Mouse (Mus musculus): ENCODE measurements around the gene Pvr. TPM values are rescaled to one million over a fixed set of nuclear protein-coding genes. Genes with fewer than 3 reads are reported as not detected.

Pvr gene
- total RNA-seq, 4 experiments from 2014 or later, result 7.0 to 12.4 (median 10.5) TPM

DNA sequence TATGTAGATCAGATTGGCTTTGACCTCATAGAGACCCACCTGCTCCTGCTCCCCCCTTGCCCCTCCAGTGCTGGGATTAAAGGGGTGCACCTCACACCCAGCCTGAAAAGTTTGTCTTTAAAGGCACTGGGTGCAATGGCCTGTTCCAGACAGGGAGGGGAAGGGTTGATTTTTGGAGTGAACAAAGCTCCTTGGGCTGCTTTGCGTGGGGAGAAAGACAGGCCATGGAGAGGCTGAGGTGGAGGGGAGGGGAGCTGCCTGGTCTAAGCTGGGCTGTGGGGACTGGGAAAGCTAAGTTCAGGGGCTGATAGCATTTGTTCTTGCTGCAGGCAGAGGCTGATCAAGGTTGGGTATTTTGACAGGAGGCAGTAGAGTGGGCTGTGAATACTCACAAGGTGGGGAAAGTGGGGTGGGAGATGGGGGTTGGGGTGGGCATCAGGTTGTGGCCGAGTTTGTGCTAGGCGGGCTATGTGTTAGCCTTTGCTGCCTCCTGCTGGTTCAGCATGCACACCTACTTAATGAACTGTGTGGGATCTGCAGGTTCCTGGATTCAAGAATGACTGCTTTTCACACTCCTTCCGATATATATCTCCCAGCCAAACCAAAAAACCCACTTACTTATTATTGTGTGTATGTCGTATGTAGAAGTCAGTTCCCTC, 48.9 kb downstream of the Pvr start:
- DNase-seq (ENCODE audit: low spot score in 2 of 2), result no peak

DNA sequence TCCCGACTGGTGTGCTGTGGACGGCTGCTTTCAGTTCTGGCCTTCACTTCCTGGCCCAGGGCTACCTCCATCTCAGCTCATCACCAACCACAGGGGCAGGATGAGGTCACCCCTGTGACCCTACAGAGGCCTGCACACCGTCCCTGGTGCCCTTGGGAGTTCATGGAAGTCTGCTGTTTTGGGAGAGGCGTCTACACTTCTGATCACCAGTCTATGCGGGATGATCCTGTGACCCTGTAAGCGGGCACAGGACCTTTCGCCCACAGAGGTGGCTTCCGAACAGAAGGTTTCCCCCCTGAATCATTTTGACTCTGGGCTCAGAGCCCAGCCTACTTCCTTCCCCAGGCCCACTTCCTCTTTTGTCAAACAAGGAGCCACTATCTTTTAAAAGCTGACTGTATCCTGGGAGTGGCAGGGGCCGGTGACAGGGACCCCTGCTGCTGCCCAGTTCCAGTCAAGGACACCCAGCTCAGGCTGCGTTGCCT, 49.8 kb downstream of the Pvr start:
- DNase-seq (ENCODE audit: low spot score in 2 of 2), result no peak

DNA sequence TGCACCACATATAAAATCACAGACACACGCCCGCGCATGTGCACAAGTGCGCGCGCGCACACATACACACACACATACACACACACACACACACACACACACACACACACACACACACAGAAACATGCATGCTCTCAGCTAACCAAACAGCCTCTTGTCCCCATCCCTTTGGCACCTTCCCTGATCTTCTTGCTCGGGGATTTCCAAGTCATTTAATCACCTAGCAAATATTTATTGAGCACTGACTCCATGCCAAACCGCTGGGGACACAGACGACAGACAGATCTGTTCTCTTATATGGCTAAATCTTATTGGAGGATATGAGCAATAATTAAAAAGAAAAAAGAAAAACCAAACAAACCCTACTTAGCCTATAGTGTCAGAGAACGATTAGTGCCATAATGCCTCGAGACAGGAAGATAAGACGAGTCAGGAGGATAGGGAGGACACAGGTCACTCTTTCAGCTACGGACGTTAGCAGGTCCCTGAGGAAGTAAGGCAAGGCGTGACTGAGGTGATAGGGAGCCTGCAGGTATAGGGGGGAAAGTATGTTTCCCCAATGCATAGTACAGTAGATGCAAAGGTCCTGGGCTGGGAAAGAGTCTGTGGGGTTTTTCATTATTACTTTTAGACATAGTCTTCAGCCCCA, 53.1 kb downstream of the Pvr start:
- no peak for DNase-seq (ENCODE audit: low spot score in 2 of 2)

DNA sequence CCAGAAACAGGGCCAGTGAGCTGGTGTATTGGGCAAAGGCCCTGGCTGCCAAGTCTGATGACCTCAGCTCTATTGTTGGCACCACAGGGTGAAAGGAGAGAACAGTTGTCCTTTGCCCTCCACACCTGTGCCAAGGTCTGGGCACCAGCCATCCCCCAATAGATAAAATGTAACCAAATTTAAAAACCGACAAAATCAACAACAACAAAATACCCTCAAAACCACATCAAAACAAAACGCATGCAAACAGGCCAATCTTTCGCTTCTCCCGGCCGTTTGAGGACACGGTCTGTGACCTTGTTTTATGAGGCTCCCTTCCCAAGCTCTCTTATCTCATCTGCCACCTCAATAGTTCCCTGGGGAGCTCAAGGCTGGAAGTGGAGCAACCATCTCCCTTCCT, 54.5 kb downstream of the Pvr start:
- no peak for DNase-seq (ENCODE audit: low spot score in 2 of 2)

- no peak for DNase-seq (ENCODE audit: low spot score in 2 of 2)
Observed at GRCm38 (mm10) chr7:19865246-19866036, 55.5 kb downstream of the Pvr start.

DNA sequence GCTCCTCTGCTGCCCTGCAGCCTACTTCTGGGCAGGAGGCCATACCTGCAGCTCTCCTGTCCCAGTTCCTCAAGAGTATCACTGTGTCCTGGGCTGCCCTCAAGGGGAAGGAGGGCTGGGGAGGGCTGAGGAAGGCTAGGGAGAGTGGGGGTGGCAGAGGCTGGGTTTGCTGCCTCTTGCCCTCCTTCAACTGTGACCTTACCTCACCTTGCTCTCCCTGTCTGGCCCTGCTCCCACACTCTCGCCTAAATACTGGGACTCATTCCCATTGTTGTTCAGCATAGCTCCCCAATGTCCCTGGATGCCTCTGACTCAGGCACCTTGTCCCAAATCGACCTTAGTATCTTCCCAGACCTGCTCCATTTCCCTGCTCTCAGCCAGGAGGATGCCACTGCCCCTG, 56.7 kb downstream of the Pvr start:
- DNase-seq (ENCODE audit: low spot score in 2 of 2), result no peak

GRCm38 (mm10) chr7:19861199-19861598, 59.8 kb downstream of the Pvr start, which contains the start of gene Ceacam16:
Gene Ceacam16, minus strand, starts transcription at chr7:19861299.
- DNase-seq (ENCODE audit: low spot score in 2 of 2), result no peak

GRCm38 (mm10) chr7:19859740-19860139, 61.2 kb downstream of the Pvr start:
- no peak for DNase-seq (ENCODE audit: low spot score in 2 of 2)

DNA sequence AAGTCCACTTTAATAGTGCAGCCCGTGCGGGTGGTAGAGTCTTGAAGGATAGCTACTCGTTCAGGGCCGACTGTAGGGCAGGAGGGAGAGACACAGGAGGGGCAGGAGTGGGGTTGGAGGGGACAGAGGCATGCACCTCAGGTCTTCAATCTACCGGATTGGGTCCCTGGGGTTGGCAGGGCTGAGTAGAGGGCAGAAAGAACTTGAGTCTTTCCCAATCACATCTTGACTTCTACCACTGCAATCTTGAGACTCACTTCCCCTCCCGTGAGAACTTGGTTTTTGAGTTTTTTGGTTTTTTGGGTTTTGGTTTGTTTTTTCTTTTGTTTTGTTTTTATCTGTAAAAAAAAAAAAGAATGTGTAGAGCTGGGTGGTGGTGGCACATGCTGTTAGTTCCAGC, 64.7 kb downstream of the Pvr start:
- DNase-seq (ENCODE audit: low spot score in 2 of 2), result no peak

DNA sequence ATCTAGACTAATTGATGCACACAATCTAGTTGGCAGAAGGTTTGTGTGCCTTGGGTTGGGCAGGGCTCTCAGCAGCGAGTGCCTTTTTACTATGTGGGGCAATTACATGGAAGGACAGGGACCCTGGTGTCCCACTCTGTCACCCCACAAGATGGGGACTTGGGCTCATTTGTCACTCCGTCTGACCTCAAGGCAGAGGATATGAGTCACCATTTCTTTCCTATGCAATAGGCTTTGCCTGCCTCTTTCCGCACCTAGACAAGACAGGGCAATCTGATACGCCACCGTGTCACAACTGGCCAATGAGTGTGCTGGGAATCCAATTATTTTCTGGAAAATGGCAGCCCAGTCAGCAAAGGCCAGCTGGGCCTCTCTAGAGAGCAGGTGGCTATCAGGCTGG, 65.3 kb downstream of the Pvr start:
- DNase-seq (ENCODE audit: low spot score in 2 of 2), result no peak

Other genes starting within 250 kb of the Pvr start
- not detected for gene Apoc2, start 243.2 kb downstream of the Pvr start, total RNA-seq (2022)
- not detected for gene Gm44805, start 239.7 kb downstream of the Pvr start, total RNA-seq (2022)
- under 1 TPM in 1 of 4 experiments, not detected in 3; 0.81 TPM for gene Apoc4, start 239.7 kb downstream of the Pvr start, total RNA-seq (2022)
- 1 to 10 TPM; 3.4 to 6.2 (median 4.7) TPM for gene Apoc1, start 228.5 kb downstream of the Pvr start, total RNA-seq (2022)
- gene Apoe, start 222.0 kb downstream of the Pvr start, total RNA-seq (2022), result 1,000 to 10,000 TPM; 1,704 to 2,821 (median 2,131) TPM
- 100 to 1,000 TPM; 109 to 112 (median 111) TPM for gene Tomm40, start 205.7 kb downstream of the Pvr start, total RNA-seq (2022)
- gene Nectin2, start 170.7 kb downstream of the Pvr start, total RNA-seq (2022), result 1 to 10 TPM; 6.5 to 8.0 (median 7.4) TPM
- 10 to 100 TPM; 15.8 to 18.7 (median 17.1) TPM for gene Bcam, start 150.1 kb downstream of the Pvr start, total RNA-seq (2022)
- not detected for gene Cblc, start 124.4 kb downstream of the Pvr start, total RNA-seq (2022)
- 1 to 10 TPM in 2 of 4 experiments, under 1 TPM in 1, not detected in 1; 0.57 to 6.4 (median 2.9) TPM for gene Bcl3, start 98.4 kb downstream of the Pvr start, total RNA-seq (2022)
- gene Gm19345, start 69.2 kb downstream of the Pvr start, total RNA-seq (2022), result 1 to 10 TPM; 1.4 to 2.5 (median 2.0) TPM
- gene Ceacam16, start 59.9 kb downstream of the Pvr start, total RNA-seq (2022), result not detected
- not detected for gene Ceacam19, start 33.2 kb downstream of the Pvr start, total RNA-seq (2022)
- not detected for gene Igsf23, start 29.6 kb upstream of the Pvr start, total RNA-seq (2022)
- not detected for gene Ceacam20, start 44.3 kb upstream of the Pvr start, total RNA-seq (2022)
- gene Nlrp9b, start 70.3 kb upstream of the Pvr start, total RNA-seq (2022), result not detected
- not detected for gene Vmn1r91, start 178.5 kb upstream of the Pvr start, total RNA-seq (2022)
- gene Gm16442, start 201.4 kb upstream of the Pvr start, total RNA-seq (2022), result not detected
- not detected for gene Vmn1r93, start 217.9 kb upstream of the Pvr start, total RNA-seq (2022)
- not detected for gene Vmn1r94, start 247.2 kb upstream of the Pvr start, total RNA-seq (2022)

All from left cerebral cortex, adult 8-10 months (tissue).